Mouse (Mus musculus): ENCODE results near the gene Srebf2. TPM values are rescaled to one million over a fixed set of nuclear protein-coding genes. Genes with fewer than 3 reads are reported as not detected.
"Not testable (repeated sequence)": the region's sequence is repeated elsewhere in the genome, so short reads cannot be mapped to it uniquely, and the experiment has no call there.

Srebf2 gene
- polyA plus RNA-seq (2015; fragmentation: Nextera tagmentation; extraction: Ambion mirVana): 105 and 108 TPM in 2 replicates

DNA sequence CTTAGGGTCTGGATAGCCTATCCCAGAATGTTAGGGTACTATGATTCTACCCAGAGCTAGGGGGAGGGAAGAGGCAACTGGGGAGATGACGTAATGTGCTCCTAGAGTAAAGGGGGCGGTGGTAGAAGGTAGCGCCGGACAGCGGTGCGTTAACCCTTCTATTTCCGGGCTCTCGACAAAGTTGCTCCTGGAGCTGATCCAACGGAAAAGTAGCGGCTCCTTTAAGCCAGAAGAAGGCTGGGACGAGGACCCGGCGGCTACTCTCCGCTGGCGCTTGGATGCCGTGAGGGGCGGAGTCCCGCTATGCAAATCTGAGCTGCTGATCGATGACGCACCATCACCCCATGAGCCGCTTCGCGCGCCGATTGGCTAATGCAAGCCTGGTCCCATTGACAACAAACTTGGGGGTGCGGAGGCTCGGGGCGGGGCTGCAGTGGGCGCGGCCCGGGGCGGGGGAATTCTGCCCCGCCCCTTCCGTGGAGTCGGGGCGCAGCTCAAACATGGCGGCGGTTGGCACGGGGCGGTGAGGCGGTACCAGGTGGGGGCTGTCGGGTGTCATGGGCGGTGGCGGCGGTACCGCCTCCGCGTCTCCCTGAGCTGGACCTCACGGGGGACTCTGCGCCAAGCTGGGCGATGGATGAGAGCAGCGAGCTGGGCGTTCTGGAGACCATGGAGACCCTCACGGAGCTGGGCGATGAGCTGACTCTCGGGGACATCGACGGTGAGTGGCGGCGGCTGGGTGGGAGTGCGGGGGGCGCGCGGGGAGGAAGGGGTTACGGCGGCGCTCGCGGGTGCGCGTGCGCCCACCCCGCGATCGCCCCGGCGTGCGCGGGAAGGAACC lies at the start of gene Srebf2:
TSS of gene Srebf2 (plus strand) at position 412 of the 841 bp plus-strand sequence.
- WGBS: under 1% methylated on average over 60 of the region's 79 CpGs
- no peaks in the 10 kb centered on the region for H3K9me3 ChIP-seq (ENCODE audit: control insufficient read depth, low read length)
- H3K9ac ChIP-seq (ENCODE audit: low read length): peak within 1 kb of the TSS; percentile 77
- peak; percentile 97 for ATAC-seq (ENCODE audit: low read depth)
- H3K27me3 ChIP-seq (ENCODE audit: control insufficient read depth, insufficient read depth, low read depth, low read length): no peaks in the 10 kb centered on the region
- H3K4me3 ChIP-seq (ENCODE audit: low read length): peak within 1 kb of the TSS; percentile 68
- peak within 1 kb of the TSS; percentile 83 for H3K27ac ChIP-seq (ENCODE audit: low read length)
- no peaks in the 10 kb centered on the region for H3K36me3 ChIP-seq (ENCODE audit: control insufficient read depth, insufficient read depth, low read length)
- H3K4me2 ChIP-seq (ENCODE audit: low read depth, low read length): peak within 1 kb of the TSS; percentile 83
- H3K4me1 ChIP-seq (replicated peaks; ENCODE audit: control insufficient read depth, insufficient read depth, low read length): peaks cover 23% of the 10 kb centered on the region

DNA sequence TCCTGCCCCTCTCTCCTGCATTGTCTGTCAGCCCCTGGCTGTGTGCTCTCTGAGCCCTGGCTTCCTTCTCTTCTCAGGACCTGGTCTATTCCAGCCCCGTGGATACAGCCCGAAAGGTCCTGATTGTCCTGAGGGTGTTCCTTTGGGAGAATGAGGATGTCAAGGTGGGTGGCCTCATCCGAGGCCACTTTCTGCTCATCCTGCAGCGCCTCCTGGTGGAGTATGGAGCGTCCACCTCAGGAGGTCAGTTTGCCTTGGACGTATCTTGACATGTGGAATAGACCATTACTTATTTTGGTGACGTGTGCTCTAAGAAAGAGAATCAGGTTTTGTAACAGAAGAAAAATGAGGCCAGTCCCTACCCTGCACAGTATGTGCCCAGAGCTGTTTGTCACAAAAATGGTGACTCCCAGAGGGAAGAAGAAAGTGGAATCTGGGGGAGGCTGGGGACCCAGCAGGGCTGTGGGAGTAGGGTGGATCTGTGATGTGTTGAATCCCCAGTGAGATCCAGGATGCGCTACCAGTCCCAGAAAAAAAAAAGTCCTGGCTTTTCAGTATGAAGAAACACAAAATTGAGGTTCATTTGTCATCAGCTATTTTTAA lies 39.9 kb upstream of the Srebf2 start:
- H3K4me1 ChIP-seq (replicated peaks; ENCODE audit: control insufficient read depth, insufficient read depth, low read length): no peaks in the 10 kb centered on the region
- H3K4me2 ChIP-seq (ENCODE audit: low read depth, low read length): no peak overlapping the region
- no peaks in the 10 kb centered on the region for H3K36me3 ChIP-seq (ENCODE audit: control insufficient read depth, insufficient read depth, low read length)
- H3K27ac ChIP-seq (ENCODE audit: low read length): no peak overlapping the region
- H3K9me3 ChIP-seq (ENCODE audit: control insufficient read depth, low read length): no peaks in the 10 kb centered on the region
- H3K27me3 ChIP-seq (ENCODE audit: control insufficient read depth, insufficient read depth, low read depth, low read length): no peaks in the 10 kb centered on the region
- no peak for ATAC-seq (ENCODE audit: low read depth)
- no peak overlapping the region for H3K4me3 ChIP-seq (ENCODE audit: low read length)
- 20% methylated on average over 8 of the region's 8 CpGs for WGBS
- no peak overlapping the region for H3K9ac ChIP-seq (ENCODE audit: low read length)

DNA sequence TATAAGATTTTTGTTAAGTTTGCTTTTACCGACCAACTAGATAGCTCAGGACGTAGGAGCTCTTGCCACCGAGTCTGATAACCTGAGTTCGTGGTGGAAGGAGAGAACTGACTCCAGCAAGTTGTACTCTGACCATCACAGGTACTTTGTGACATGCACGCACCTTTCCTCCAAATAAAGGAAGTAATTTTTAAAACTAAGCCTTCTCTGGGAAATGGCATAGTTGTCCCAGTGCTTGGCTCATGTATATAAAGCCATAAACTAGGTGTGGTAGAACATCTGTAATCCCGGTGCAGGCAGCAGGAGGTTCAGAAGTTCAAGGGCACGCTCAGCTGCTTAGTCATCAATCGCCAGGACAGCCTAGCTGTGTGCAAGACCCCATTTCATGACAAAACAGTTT lies 26.4 kb upstream of the Srebf2 start:
- Histone ChIP-seq H3K4me3 (ENCODE audit: low read length) (no peak overlapping the region), H3K9ac (ENCODE audit: low read length) (no peak overlapping the region), H3K9me3 (ENCODE audit: control insufficient read depth, low read length) (no peaks in the 10 kb centered on the region), H3K27me3 (ENCODE audit: control insufficient read depth, insufficient read depth, low read depth, low read length) (no peaks in the 10 kb centered on the region), H3K4me1 (replicated peaks; ENCODE audit: control insufficient read depth, insufficient read depth, low read length) (no peaks in the 10 kb centered on the region), H3K4me2 (ENCODE audit: low read depth, low read length) (no peak overlapping the region), H3K27ac (ENCODE audit: low read length) (no peak overlapping the region), H3K36me3 (ENCODE audit: control insufficient read depth, insufficient read depth, low read length) (no peaks in the 10 kb centered on the region)
- 78% methylated on average over 8 of the region's 8 CpGs for WGBS
- no peak for ATAC-seq (ENCODE audit: low read depth)

DNA sequence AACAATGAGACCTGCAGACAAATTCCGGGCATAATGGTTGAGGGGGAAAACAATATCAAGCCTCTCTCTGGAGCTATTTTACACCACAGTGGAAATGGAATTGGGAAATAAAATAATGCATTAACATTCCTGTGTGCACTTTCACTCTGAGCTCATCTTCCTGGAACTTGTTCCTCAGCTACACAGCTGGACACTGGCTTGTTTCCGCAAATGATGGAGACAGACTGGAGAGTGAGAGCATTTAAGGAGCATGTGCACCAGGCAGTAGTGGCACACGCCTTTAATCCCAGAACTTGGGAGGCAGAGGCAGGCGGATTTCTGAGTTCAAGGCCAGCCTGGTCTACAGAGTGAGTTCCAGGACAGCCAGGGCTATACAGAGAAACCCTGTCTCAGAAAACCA lies 20.3 kb upstream of the Srebf2 start:
- not testable (repeated sequence) for H3K27me3 ChIP-seq (ENCODE audit: control insufficient read depth, insufficient read depth, low read depth, low read length); H3K36me3 ChIP-seq (ENCODE audit: control insufficient read depth, insufficient read depth, low read length); H3K4me3 ChIP-seq (ENCODE audit: low read length); ATAC-seq (ENCODE audit: low read depth); H3K4me1 ChIP-seq (replicated peaks; ENCODE audit: control insufficient read depth, insufficient read depth, low read length); H3K4me2 ChIP-seq (ENCODE audit: low read depth, low read length); H3K9me3 ChIP-seq (ENCODE audit: control insufficient read depth, low read length); H3K27ac ChIP-seq (ENCODE audit: low read length)
- WGBS: 80% methylated on average over 4 of the region's 4 CpGs
- peak overlapping the region; percentile 67 for H3K9ac ChIP-seq (ENCODE audit: low read length)

DNA sequence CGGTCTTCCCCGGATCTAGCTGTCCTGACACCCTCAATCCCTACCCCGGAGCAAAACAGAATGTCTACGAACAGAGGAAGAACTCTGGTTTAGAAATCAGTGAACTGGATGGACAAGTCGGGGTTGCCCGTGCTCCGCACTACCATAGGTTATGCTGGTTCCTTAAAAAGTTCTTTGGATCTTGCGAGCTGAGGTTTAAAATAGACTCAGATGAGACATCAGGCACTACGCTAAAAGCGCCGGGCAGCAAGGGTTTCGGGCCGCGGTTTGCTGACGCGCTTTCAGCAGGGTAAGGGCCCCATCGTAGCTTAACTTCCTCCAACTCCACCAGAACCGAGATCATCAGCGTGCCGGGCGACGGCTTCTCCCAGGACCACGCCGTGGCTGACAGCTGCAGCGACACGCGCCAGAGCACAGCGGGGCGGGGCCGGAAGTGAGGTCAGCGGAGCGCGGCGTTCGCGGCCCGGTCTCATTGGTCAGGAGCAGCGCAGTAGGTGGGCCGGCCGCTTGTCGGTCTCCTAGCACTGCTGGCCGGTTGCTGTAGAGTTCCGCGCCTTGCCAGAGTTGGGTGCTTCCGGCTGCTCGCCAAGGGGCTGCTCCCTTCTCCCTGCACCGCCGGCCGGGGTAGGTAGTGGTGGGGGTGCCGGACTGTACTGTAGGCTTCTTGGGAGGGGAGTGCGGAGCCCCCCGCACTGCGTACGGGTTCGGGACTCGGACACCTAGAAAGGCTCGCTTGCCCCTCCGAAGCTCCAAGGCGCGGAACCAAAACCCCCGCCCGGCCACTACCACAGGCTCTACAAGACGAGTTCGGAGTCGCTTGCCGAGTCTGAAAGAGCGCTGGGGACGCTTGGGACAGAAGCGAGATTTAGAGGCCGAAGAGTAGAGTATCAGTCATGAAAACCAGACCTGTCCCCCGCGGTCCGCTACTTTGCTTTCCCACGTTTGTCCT lies 19.3 kb upstream of the Srebf2 start, which contains the start of gene Ccdc134:
TSS of gene Ccdc134 (plus strand) at position 497 of the 949 bp plus-strand sequence.
- WGBS: under 1% methylated on average over 74 of the region's 74 CpGs
- Histone ChIP-seq H3K4me3 (ENCODE audit: low read length) (peak within 1 kb of the TSS; percentile 79), H3K27me3 (ENCODE audit: control insufficient read depth, insufficient read depth, low read depth, low read length) (no peaks in the 10 kb centered on the region), H3K9me3 (ENCODE audit: control insufficient read depth, low read length) (no peaks in the 10 kb centered on the region), H3K9ac (ENCODE audit: low read length) (peak within 1 kb of the TSS; percentile 84), H3K4me1 (replicated peaks; ENCODE audit: control insufficient read depth, insufficient read depth, low read length) (peaks cover 9% of the 10 kb centered on the region), H3K4me2 (ENCODE audit: low read depth, low read length) (peak within 1 kb of the TSS; percentile 96), H3K36me3 (ENCODE audit: control insufficient read depth, insufficient read depth, low read length) (no peaks in the 10 kb centered on the region), H3K27ac (ENCODE audit: low read length) (peak within 1 kb of the TSS; percentile 70)
- peak; percentile 100 for ATAC-seq (ENCODE audit: low read depth)

DNA sequence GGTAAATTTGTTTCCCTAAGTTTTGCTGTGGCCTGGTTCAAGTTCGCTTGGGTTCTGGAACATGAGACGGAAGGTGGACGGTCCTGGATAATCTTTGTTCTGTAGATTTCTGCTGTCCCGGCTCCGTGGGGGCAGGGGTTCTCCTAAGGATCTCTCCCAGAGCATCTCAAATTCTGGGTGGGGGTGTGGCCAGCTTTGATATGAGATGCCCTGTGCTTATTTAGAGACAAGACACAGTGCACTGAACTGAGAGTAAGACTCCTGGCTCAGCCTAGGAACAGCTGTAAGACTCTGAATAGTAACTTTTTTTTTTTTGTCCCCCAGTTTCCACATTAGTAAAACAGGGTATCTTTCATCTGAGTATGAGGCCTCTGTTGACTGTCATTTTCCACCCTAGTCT lies 18.6 kb upstream of the Srebf2 start:
- H3K27ac ChIP-seq (ENCODE audit: low read length): 0 out of 2 replicates have a peak overlapping the region, but pooled peaks have one; percentile 70
- H3K27me3 ChIP-seq (ENCODE audit: control insufficient read depth, insufficient read depth, low read depth, low read length): no peaks in the 10 kb centered on the region
- no peaks in the 10 kb centered on the region for H3K36me3 ChIP-seq (ENCODE audit: control insufficient read depth, insufficient read depth, low read length)
- no peaks in the 10 kb centered on the region for H3K9me3 ChIP-seq (ENCODE audit: control insufficient read depth, low read length)
- peak overlapping the region; percentile 84 for H3K9ac ChIP-seq (ENCODE audit: low read length)
- peak overlapping the region; percentile 96 for H3K4me2 ChIP-seq (ENCODE audit: low read depth, low read length)
- under 1% methylated on average over 5 of the region's 5 CpGs for WGBS
- H3K4me1 ChIP-seq (replicated peaks; ENCODE audit: control insufficient read depth, insufficient read depth, low read length): peaks cover 9% of the 10 kb centered on the region
- ATAC-seq (ENCODE audit: low read depth): no peak
- H3K4me3 ChIP-seq (ENCODE audit: low read length): peak overlapping the region; percentile 79

DNA sequence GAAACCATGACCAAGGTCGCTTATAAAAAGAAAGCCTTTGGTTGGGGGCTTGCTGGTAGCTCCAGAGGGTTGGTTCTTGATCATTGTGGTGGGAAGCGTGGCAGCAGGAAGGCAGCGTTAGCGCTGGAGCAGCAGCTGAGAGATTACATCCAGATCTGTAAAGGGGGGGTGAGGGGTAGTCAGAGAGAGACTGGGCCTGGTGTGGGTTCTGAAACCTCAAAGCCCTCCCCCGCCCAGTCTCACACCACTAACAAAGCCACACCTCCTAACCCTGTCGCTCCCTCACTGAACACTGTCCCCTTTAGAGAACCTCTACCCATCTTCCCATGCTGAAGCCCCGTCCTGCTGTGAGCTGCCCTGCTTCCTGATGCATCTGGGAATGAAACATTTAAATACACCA lies 16.4 kb upstream of the Srebf2 start:
- ATAC-seq (ENCODE audit: low read depth): no peak
- Histone ChIP-seq H3K9ac (ENCODE audit: low read length) (no peak overlapping the region), H3K27ac (ENCODE audit: low read length) (no peak overlapping the region), H3K4me2 (ENCODE audit: low read depth, low read length) (no peak overlapping the region), H3K4me3 (ENCODE audit: low read length) (no peak overlapping the region), H3K9me3 (ENCODE audit: control insufficient read depth, low read length) (no peaks in the 10 kb centered on the region), H3K27me3 (ENCODE audit: control insufficient read depth, insufficient read depth, low read depth, low read length) (no peaks in the 10 kb centered on the region), H3K4me1 (replicated peaks; ENCODE audit: control insufficient read depth, insufficient read depth, low read length) (peaks cover 9% of the 10 kb centered on the region), H3K36me3 (ENCODE audit: control insufficient read depth, insufficient read depth, low read length) (no peaks in the 10 kb centered on the region)
- WGBS: 67% methylated on average over 7 of the region's 7 CpGs

DNA sequence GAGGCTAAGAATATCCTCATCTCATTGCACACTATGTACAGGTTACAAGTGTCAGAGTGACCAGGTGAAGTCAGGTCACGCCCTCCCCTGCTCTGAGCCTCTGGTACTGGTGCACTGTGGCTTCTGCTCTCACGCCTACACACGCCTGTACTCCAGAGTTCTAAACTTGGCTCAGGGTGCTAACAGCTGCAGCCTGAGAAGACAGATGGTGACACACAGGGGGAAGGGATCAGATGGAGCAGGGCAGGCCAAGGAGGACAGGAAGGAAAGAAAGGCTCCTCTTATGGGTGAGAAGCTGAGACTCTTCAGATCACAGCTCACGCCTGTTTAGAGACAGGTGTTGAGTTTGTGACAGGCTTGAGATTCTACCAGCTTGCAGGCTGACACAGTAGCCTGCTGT lies 11.6 kb upstream of the Srebf2 start:
- no peaks in the 10 kb centered on the region for H3K4me1 ChIP-seq (replicated peaks; ENCODE audit: control insufficient read depth, insufficient read depth, low read length)
- H3K27ac ChIP-seq (ENCODE audit: low read length): no peak overlapping the region
- H3K27me3 ChIP-seq (ENCODE audit: control insufficient read depth, insufficient read depth, low read depth, low read length): no peaks in the 10 kb centered on the region
- no peaks in the 10 kb centered on the region for H3K9me3 ChIP-seq (ENCODE audit: control insufficient read depth, low read length)
- WGBS: 72% methylated on average over 4 of the region's 4 CpGs
- H3K4me3 ChIP-seq (ENCODE audit: low read length): no peak overlapping the region
- H3K9ac ChIP-seq (ENCODE audit: low read length): no peak overlapping the region
- H3K4me2 ChIP-seq (ENCODE audit: low read depth, low read length): no peak overlapping the region
- no peaks in the 10 kb centered on the region for H3K36me3 ChIP-seq (ENCODE audit: control insufficient read depth, insufficient read depth, low read length)
- no peak for ATAC-seq (ENCODE audit: low read depth)

DNA sequence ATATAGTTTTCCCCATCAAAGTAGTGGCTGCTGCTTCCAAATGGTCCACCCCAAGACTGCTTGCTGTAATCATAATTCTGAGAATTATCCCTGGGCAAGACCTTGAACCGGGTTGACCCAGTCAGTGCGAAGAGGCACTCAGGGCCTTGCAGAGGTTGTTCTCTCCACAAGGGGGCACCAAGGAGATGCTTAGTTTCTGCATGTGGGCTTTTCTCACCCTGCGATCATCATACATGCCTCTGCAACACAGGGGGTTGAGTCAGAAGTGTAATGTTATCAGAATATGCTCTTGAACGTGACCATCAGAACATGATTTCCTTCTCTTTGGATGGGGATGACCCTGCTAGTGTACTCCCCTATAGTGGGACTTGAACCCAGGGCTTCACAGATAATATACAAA lies 8.4 kb upstream of the Srebf2 start:
- no peaks in the 10 kb centered on the region for H3K9me3 ChIP-seq (ENCODE audit: control insufficient read depth, low read length)
- ATAC-seq (ENCODE audit: low read depth): peak; percentile 67
- H3K27me3 ChIP-seq (ENCODE audit: control insufficient read depth, insufficient read depth, low read depth, low read length): no peaks in the 10 kb centered on the region
- H3K27ac ChIP-seq (ENCODE audit: low read length): no peak overlapping the region
- WGBS: 44% methylated on average over 4 of the region's 4 CpGs
- no peak overlapping the region for H3K4me3 ChIP-seq (ENCODE audit: low read length)
- H3K4me1 ChIP-seq (replicated peaks; ENCODE audit: control insufficient read depth, insufficient read depth, low read length): no peaks in the 10 kb centered on the region
- H3K36me3 ChIP-seq (ENCODE audit: control insufficient read depth, insufficient read depth, low read length): no peaks in the 10 kb centered on the region
- H3K9ac ChIP-seq (ENCODE audit: low read length): no peak overlapping the region
- H3K4me2 ChIP-seq (ENCODE audit: low read depth, low read length): no peak overlapping the region
